Mouse (Mus musculus): ENCODE measurements around the gene Pak4. TPM values are rescaled to one million over a fixed set of nuclear protein-coding genes. Genes with fewer than 3 reads are reported as not detected.

The Pak4 gene
- not detected in 2 replicates for polyA plus RNA-seq (2012; ENCODE audit: insufficient read depth, insufficient read length, low replicate concordance, missing spikeins)

- Histone ChIP-seq H3K4me3 (ENCODE audit: insufficient read depth, low read depth, low read length) (peak within 1 kb of the TSS; percentile 52), H3K27ac (ENCODE audit: insufficient read depth, low read depth, low read length) (no peak within 1 kb of the TSS), H3K4me1 (ENCODE audit: control insufficient read depth, insufficient read depth, low read length) (peaks cover 25% of the 10 kb centered on the region)
- TF ChIP-seq CTCF (IDR thresholded peaks at IDR 0.05; ENCODE audit: insufficient read depth, low read depth, low read length) (no peak), POLR2A (IDR thresholded peaks at IDR 0.05; ENCODE audit: insufficient read depth, low read depth, low read length) (peak; percentile 76)
- 1% methylated on average over 66 of the region's 66 CpGs for WGBS
Measured at GRCm38 (mm10) chr7:28597642-28598446, at the start of gene Pak4, which contains the start of gene Samd4b. TSS of gene Pak4 (minus strand) at chr7:28598185. TSS of gene Samd4b (minus strand) at chr7:28598144.

- 53% methylated on average over 7 of the region's 7 CpGs for WGBS
- Histone ChIP-seq H3K4me1 (ENCODE audit: control insufficient read depth, insufficient read depth, low read length) (no peaks in the 10 kb centered on the region), H3K27ac (ENCODE audit: insufficient read depth, low read depth, low read length) (no peak overlapping the region), H3K4me3 (ENCODE audit: insufficient read depth, low read depth, low read length) (no peak overlapping the region)
- no peak for TF ChIP-seq CTCF (IDR thresholded peaks at IDR 0.05; ENCODE audit: insufficient read depth, low read depth, low read length)
- TF ChIP-seq POLR2A (IDR thresholded peaks at IDR 0.05; ENCODE audit: insufficient read depth, low read depth, low read length) = no peak
Measured at GRCm38 (mm10) chr7:28647016-28647415, 49.0 kb upstream of the Pak4 start.

- H3K4me3 ChIP-seq (ENCODE audit: insufficient read depth, low read depth, low read length) = no peak overlapping the region
- no peak overlapping the region for H3K27ac ChIP-seq (ENCODE audit: insufficient read depth, low read depth, low read length)
- no peaks in the 10 kb centered on the region for H3K4me1 ChIP-seq (ENCODE audit: control insufficient read depth, insufficient read depth, low read length)
- TF ChIP-seq POLR2A (IDR thresholded peaks at IDR 0.05; ENCODE audit: insufficient read depth, low read depth, low read length) = no peak
- no peak for TF ChIP-seq CTCF (IDR thresholded peaks at IDR 0.05; ENCODE audit: insufficient read depth, low read depth, low read length)
- WGBS = 88% methylated on average over 2 of the region's 2 CpGs
Measured at GRCm38 (mm10) chr7:28645947-28646475, 48.0 kb upstream of the Pak4 start.

- Histone ChIP-seq H3K4me1 (ENCODE audit: control insufficient read depth, insufficient read depth, low read length) (no peaks in the 10 kb centered on the region), H3K4me3 (ENCODE audit: insufficient read depth, low read depth, low read length) (no peak overlapping the region), H3K27ac (ENCODE audit: insufficient read depth, low read depth, low read length) (no peak overlapping the region)
- 57% methylated on average over 6 of the region's 6 CpGs for WGBS
- TF ChIP-seq POLR2A (IDR thresholded peaks at IDR 0.05; ENCODE audit: insufficient read depth, low read depth, low read length) (no peak), CTCF (IDR thresholded peaks at IDR 0.05; ENCODE audit: insufficient read depth, low read depth, low read length) (no peak)
Measured at GRCm38 (mm10) chr7:28645366-28645765, 47.4 kb upstream of the Pak4 start.

GRCm38 (mm10) chr7:28641546-28641945, 43.6 kb upstream of the Pak4 start:
- TF ChIP-seq CTCF (IDR thresholded peaks at IDR 0.05; ENCODE audit: insufficient read depth, low read depth, low read length) (no peak), POLR2A (IDR thresholded peaks at IDR 0.05; ENCODE audit: insufficient read depth, low read depth, low read length) (no peak)
- no peak overlapping the region for H3K27ac ChIP-seq (ENCODE audit: insufficient read depth, low read depth, low read length)
- WGBS = 88% methylated on average over 8 of the region's 8 CpGs
- no peak overlapping the region for H3K4me3 ChIP-seq (ENCODE audit: insufficient read depth, low read depth, low read length)
- no peaks in the 10 kb centered on the region for H3K4me1 ChIP-seq (ENCODE audit: control insufficient read depth, insufficient read depth, low read length)

- Histone ChIP-seq H3K4me3 (ENCODE audit: insufficient read depth, low read depth, low read length) (no peak overlapping the region), H3K27ac (ENCODE audit: insufficient read depth, low read depth, low read length) (no peak overlapping the region), H3K4me1 (ENCODE audit: control insufficient read depth, insufficient read depth, low read length) (no peaks in the 10 kb centered on the region)
- 42% methylated on average over 8 of the region's 8 CpGs for WGBS
- TF ChIP-seq CTCF (IDR thresholded peaks at IDR 0.05; ENCODE audit: insufficient read depth, low read depth, low read length) = no peak
- TF ChIP-seq POLR2A (IDR thresholded peaks at IDR 0.05; ENCODE audit: insufficient read depth, low read depth, low read length) = no peak
Measured at GRCm38 (mm10) chr7:28637511-28637910, 39.5 kb upstream of the Pak4 start.

GRCm38 (mm10) chr7:28634128-28634527, 36.1 kb upstream of the Pak4 start:
- WGBS = 58% methylated on average over 4 of the region's 4 CpGs
- H3K4me1 ChIP-seq (ENCODE audit: control insufficient read depth, insufficient read depth, low read length) = peaks cover 6% of the 10 kb centered on the region; the same call in 1 of the 2 replicates
- TF ChIP-seq CTCF (IDR thresholded peaks at IDR 0.05; ENCODE audit: insufficient read depth, low read depth, low read length) (no peak), POLR2A (IDR thresholded peaks at IDR 0.05; ENCODE audit: insufficient read depth, low read depth, low read length) (no peak)
- no peak overlapping the region for H3K27ac ChIP-seq (ENCODE audit: insufficient read depth, low read depth, low read length)
- H3K4me3 ChIP-seq (ENCODE audit: insufficient read depth, low read depth, low read length) = no peak overlapping the region

GRCm38 (mm10) chr7:28631073-28631472, 33.1 kb upstream of the Pak4 start, which contains the start of gene Acp7:
TSS of gene Acp7 (minus strand) at chr7:28631332.
- Histone ChIP-seq H3K27ac (ENCODE audit: insufficient read depth, low read depth, low read length) (no peak within 1 kb of the TSS), H3K4me3 (ENCODE audit: insufficient read depth, low read depth, low read length) (no peak within 1 kb of the TSS), H3K4me1 (ENCODE audit: control insufficient read depth, insufficient read depth, low read length) (peaks cover 6% of the 10 kb centered on the region; the same call in 1 of the 2 replicates)
- TF ChIP-seq POLR2A (IDR thresholded peaks at IDR 0.05; ENCODE audit: insufficient read depth, low read depth, low read length) (no peak), CTCF (IDR thresholded peaks at IDR 0.05; ENCODE audit: insufficient read depth, low read depth, low read length) (no peak)
- 44% methylated on average over 10 of the region's 10 CpGs for WGBS

- H3K4me1 ChIP-seq (ENCODE audit: control insufficient read depth, insufficient read depth, low read length) = no peaks in the 10 kb centered on the region
- H3K27ac ChIP-seq (ENCODE audit: insufficient read depth, low read depth, low read length) = no peak overlapping the region
- H3K4me3 ChIP-seq (ENCODE audit: insufficient read depth, low read depth, low read length) = no peak overlapping the region
- no peak for TF ChIP-seq CTCF (IDR thresholded peaks at IDR 0.05; ENCODE audit: insufficient read depth, low read depth, low read length)
- TF ChIP-seq POLR2A (IDR thresholded peaks at IDR 0.05; ENCODE audit: insufficient read depth, low read depth, low read length) = no peak
- WGBS = 89% methylated on average over 5 of the region's 5 CpGs
Measured at GRCm38 (mm10) chr7:28624791-28625190, 26.8 kb upstream of the Pak4 start.
